Mouse (Mus musculus): ENCODE measurements around the gene Trim59.

DNA sequence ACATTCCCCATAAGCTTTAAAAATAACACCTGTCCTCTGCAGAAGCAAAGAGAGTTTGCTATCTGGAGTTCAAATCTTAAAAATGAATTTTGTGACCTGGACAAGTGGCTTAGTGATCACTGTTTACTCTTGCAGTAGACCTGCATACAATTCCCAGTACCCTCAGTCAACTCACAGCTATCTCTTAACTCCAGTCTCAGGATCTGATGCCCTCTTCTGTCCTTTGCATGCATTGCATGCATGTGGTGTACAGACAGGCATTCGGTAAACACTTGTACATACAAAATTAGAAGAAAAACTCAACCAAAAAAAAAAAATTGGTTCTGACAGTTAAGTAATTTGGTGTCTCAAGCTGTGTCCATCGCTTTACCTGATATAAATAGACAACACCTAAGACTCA, 24.3 kb downstream of the Trim59 start:
- TF ChIP-seq CTCF (IDR thresholded peaks at IDR 0.05; ENCODE audit: low read depth) (peak; percentile 62), EP300 (IDR thresholded peaks at IDR 0.05; ENCODE audit: low read depth) (no peak)
